Mouse (Mus musculus) bone marrow macrophage, adult 2 months (primary cell): Measurements from ENCODE around the gene Clec4g.

Source experiments
- CTCF ChIP-seq: IDR thresholded peaks from 2 replicates; pipeline ENCODE4 v1.5.1; 2012; ENCODE audit warnings: low read depth, mild to moderate bottlenecking, low read length, moderate library complexity
- POLR2A ChIP-seq: IDR thresholded peaks from 2 replicates; pipeline ENCODE4 v1.6.1; 2012; ENCODE audit warnings: mild to moderate bottlenecking, low read depth, low read length, borderline replicate concordance

DNA sequence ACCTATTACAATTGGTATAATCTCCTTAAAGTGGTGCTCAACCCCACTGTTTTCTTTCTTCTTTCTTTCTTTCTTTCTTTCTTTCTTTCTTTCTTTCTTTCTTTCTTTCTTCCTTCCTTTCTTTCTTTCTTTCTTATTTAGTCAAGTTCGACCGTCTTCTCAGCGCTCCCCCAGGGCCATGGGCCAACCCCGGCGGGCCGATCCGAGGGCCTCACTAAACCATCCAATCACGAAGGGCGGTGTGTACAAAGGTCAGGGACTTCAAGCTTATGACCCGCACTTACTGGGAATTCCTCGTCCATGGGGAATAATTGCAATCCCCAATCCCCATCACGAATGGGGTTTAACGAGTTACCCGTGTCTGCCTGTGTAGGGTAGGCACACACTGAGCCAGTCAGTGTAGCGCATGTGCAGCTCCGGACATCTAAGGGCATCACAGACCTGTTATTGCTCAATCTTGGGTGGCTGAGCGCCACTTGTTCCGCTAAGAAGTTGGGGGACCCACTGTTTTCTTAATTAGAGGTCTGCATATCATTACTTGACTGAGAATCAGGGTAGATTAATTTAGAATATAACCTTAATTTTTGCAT lies 33.9 kb upstream of the Clec4g start:
- TF ChIP-seq POLR2A = no peak
- TF ChIP-seq CTCF = no peak
